Mouse (Mus musculus): ENCODE results near the gene Unc93b1. TPM values are rescaled to one million over a fixed set of nuclear protein-coding genes. Genes with fewer than 3 reads are reported as not detected.

The Unc93b1 gene
- polyA plus RNA-seq, 1 experiment from 2014 or later, result 22.3 TPM

DNA sequence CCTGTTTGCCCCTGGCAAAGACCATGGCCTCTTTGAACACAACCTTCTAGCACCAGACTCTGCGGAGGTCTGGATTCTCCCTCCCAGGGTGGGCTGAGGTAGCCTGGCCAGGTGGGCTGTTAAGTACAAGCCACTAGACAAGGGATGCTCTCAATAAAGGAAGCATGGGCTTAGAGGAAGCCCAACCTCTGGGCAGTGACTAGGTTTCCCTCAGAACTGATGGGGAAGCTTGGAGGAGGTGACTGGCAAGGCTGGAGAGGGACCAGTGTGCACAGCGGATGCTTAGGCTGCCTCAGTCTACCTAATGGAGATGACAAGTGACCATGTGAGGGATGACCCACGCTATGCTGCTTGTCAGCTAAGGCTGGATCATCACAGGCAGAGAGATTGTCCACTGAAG is 57.0 kb downstream of the Unc93b1 start:
- H3K9me3 ChIP-seq, result no peaks in the 10 kb centered on the region
- ATAC-seq (ENCODE audit: borderline replicate concordance, extremely low read depth, low FRiP score, low TSS enrichment), result no peak
- H3K4me1 ChIP-seq, result peaks cover 9% of the 10 kb centered on the region
- 80% methylated on average over 3 of the region's 3 CpGs for WGBS
- H3K36me3 ChIP-seq, result no peaks in the 10 kb centered on the region
- no peak overlapping the region for H3K4me2 ChIP-seq
- no peak overlapping the region for H3K4me3 ChIP-seq
- H3K27ac ChIP-seq, result no peak overlapping the region
- H3K9ac ChIP-seq, result no peak overlapping the region
- H3K27me3 ChIP-seq, result no peaks in the 10 kb centered on the region

DNA sequence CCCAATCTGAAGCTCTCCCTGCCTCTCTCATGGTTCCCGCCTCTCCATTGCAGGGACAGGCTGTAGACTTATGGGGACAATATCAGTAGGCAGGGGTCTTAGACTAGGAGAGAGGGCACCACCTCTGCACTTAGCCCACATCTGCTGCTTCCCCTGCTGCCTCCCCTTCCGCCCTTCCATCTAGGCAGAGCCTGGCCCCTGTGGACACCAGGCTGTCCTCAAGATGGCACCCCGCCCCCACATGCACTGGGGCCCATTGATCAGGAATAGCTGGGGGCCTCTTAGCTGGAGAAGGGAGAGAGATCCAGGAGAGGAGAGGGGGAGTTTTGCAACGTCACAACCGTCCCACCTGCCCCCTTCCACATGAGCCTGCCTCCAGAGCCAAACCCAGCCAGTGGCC is 57.4 kb downstream of the Unc93b1 start, which contains the start of gene Tbx10:
Gene Tbx10 (plus strand): TSS at position 337 of the 400 bp plus-strand sequence.
- ATAC-seq (ENCODE audit: borderline replicate concordance, extremely low read depth, low FRiP score, low TSS enrichment), result no peak
- Histone ChIP-seq H3K4me3 (no peak within 1 kb of the TSS), H3K27ac (no peak within 1 kb of the TSS), H3K9ac (no peak within 1 kb of the TSS), H3K4me1 (peaks cover 7% of the 10 kb centered on the region; the same call in 1 of the 2 replicates), H3K4me2 (no peak within 1 kb of the TSS), H3K9me3 (no peaks in the 10 kb centered on the region), H3K27me3 (no peaks in the 10 kb centered on the region), H3K36me3 (no peaks in the 10 kb centered on the region)
- 46% methylated on average over 5 of the region's 5 CpGs for WGBS

DNA sequence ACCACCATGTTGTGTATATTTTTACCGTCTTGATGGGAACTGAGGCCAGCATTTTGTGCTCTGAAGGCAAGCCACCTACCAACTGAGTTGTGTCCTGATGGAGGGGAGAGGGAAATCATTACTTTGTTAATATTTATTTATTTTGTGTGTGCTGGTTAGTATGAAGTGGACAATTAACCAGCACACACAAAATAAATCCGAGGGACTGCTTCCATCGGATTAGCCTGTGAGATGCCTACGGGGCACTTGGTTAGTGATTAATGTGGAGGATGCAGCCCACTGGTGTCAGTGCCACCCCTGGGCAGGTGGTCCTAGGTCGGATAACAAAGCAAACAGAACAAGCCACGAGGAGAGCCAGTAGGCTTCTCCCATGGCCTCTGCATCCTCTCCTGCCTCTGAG is 59.9 kb downstream of the Unc93b1 start:
- WGBS, result 36% methylated on average over 6 of the region's 6 CpGs
- no peaks in the 10 kb centered on the region for H3K36me3 ChIP-seq
- no peaks in the 10 kb centered on the region for H3K9me3 ChIP-seq
- ATAC-seq (ENCODE audit: borderline replicate concordance, extremely low read depth, low FRiP score, low TSS enrichment), result no peak
- no peaks in the 10 kb centered on the region for H3K27me3 ChIP-seq
- H3K4me3 ChIP-seq, result no peak overlapping the region
- H3K4me1 ChIP-seq, result peaks cover 15% of the 10 kb centered on the region; the same call in 1 of the 2 replicates
- no peak overlapping the region for H3K9ac ChIP-seq
- H3K4me2 ChIP-seq, result no peak overlapping the region
- no peak overlapping the region for H3K27ac ChIP-seq

DNA sequence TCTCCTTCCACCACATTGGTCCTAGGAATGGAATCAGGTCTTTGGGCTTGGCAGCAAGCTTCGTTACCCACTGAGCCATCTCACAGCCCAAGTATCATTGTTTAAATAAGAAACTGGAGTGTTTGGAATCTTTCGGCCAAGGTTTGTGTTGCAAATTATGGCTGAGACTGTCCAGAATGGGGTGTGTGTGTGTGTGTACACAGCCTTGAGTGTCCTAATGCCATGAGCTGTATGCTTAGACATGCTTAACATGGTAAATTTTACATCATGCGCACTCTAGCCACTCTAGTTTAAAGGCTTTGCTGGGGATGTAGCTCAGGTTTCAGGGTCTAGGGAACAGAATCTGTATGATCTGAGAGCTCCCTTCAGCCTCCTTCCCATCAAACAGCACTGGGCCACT is 60.5 kb downstream of the Unc93b1 start:
- no peaks in the 10 kb centered on the region for H3K36me3 ChIP-seq
- H3K4me1 ChIP-seq, result peaks cover 15% of the 10 kb centered on the region; the same call in 1 of the 2 replicates
- no peak overlapping the region for H3K27ac ChIP-seq
- no peak overlapping the region for H3K4me3 ChIP-seq
- no peak overlapping the region for H3K4me2 ChIP-seq
- H3K9ac ChIP-seq, result no peak overlapping the region
- no peaks in the 10 kb centered on the region for H3K27me3 ChIP-seq
- no peaks in the 10 kb centered on the region for H3K9me3 ChIP-seq
- 46% methylated on average over 3 of the region's 3 CpGs for WGBS
- no peak for ATAC-seq (ENCODE audit: borderline replicate concordance, extremely low read depth, low FRiP score, low TSS enrichment)

DNA sequence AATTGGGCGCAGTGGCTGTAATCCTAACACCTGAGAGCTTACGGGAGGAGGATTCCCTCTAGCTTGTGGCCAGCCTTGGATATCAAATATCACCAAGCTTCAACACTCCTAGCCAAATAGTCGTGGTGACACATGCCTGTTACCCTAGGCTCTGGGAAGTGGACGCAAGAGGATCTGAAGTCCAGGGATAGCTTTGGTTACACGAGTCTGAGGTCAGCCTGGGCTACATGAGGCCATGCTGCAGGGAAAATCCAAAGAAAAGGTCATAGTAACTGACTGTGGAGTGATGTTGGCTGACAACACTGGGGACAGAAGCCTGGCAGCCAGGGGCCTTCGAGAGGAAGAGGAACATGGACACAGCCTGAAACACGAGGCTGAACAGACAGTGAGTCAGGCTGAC is 61.1 kb downstream of the Unc93b1 start:
- H3K9me3 ChIP-seq, result no peaks in the 10 kb centered on the region
- peaks cover 19% of the 10 kb centered on the region for H3K4me1 ChIP-seq
- H3K4me3 ChIP-seq, result no peak overlapping the region
- no peak overlapping the region for H3K27ac ChIP-seq
- WGBS, result 49% methylated on average over 7 of the region's 7 CpGs
- no peaks in the 10 kb centered on the region for H3K36me3 ChIP-seq
- no peak for ATAC-seq (ENCODE audit: borderline replicate concordance, extremely low read depth, low FRiP score, low TSS enrichment)
- H3K4me2 ChIP-seq, result no peak overlapping the region
- H3K9ac ChIP-seq, result no peak overlapping the region
- H3K27me3 ChIP-seq, result no peaks in the 10 kb centered on the region

DNA sequence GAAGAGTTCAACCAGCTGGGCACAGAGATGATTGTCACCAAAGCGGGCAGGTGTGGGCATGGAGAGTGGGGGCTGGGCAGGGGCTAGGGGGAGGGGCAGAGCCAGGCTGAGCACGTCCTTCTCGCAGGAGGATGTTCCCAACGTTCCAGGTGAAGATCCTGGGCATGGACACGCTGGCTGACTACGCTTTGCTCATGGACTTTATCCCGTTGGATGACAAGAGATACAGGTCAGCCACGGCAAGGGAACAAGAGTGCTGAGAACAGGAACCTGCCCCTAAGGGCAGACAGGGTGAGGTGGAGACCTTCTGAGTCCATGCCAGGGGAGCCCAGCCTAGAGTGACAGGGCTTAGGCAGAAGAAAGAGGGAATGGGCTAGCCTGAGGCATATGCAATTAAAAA is 61.8 kb downstream of the Unc93b1 start:
- WGBS, result 80% methylated on average over 8 of the region's 8 CpGs
- Histone ChIP-seq H3K27me3 (no peaks in the 10 kb centered on the region), H3K4me1 (peaks cover 23% of the 10 kb centered on the region), H3K4me2 (no peak overlapping the region), H3K27ac (no peak overlapping the region), H3K4me3 (no peak overlapping the region), H3K9ac (no peak overlapping the region), H3K36me3 (no peaks in the 10 kb centered on the region), H3K9me3 (no peaks in the 10 kb centered on the region)
- no peak for ATAC-seq (ENCODE audit: borderline replicate concordance, extremely low read depth, low FRiP score, low TSS enrichment)

DNA sequence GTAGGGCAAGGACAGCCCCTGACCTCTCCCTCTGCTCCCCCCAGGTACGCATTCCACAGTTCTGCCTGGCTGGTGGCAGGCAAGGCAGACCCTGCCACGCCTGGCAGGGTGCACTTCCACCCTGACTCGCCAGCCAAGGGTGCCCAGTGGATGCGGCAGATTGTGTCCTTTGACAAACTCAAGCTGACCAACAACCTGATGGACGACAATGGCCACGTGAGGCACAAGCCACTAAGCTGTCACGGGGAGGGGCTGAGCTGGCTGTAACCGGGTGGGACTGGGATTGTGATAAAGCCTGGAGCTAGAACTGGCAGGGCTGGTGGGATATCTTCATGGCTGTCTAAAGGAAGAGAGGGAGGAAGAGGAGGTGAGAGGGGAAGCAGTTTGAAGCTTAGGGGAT is 62.2 kb downstream of the Unc93b1 start:
- Histone ChIP-seq H3K27ac (no peak overlapping the region), H3K4me1 (peaks cover 23% of the 10 kb centered on the region), H3K4me3 (no peak overlapping the region), H3K9ac (no peak overlapping the region), H3K4me2 (no peak overlapping the region), H3K27me3 (no peaks in the 10 kb centered on the region), H3K36me3 (no peaks in the 10 kb centered on the region), H3K9me3 (no peaks in the 10 kb centered on the region)
- WGBS, result 42% methylated on average over 8 of the region's 8 CpGs
- ATAC-seq (ENCODE audit: borderline replicate concordance, extremely low read depth, low FRiP score, low TSS enrichment), result no peak

DNA sequence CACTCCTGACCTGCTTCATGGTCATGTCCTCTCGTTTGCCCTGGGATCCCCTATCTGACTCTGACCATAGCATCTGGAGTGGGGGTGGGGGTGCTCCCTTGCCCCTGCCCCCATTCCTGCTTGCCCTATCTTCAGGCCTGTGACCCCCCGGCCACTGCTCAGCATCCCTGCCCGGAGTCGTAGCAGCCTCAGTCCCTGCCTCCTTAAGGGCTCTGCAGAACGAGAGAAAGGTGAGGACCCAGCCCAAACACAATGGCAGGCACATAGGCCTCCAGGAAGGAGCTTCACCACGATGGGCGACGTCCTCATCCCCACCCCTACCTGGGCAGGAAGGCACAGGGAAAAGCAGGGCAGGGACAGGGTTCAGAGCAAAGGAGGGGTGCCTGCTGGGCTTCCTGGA is 63.3 kb downstream of the Unc93b1 start:
- WGBS, result 56% methylated on average over 8 of the region's 8 CpGs
- no peak overlapping the region for H3K27ac ChIP-seq
- H3K4me2 ChIP-seq, result no peak overlapping the region
- no peak overlapping the region for H3K4me3 ChIP-seq
- H3K9ac ChIP-seq, result no peak overlapping the region
- H3K36me3 ChIP-seq, result no peaks in the 10 kb centered on the region
- no peaks in the 10 kb centered on the region for H3K9me3 ChIP-seq
- H3K4me1 ChIP-seq, result peaks cover 23% of the 10 kb centered on the region
- no peaks in the 10 kb centered on the region for H3K27me3 ChIP-seq
- no peak for ATAC-seq (ENCODE audit: borderline replicate concordance, extremely low read depth, low FRiP score, low TSS enrichment)

Other genes starting within 250 kb of the Unc93b1 start
- gene Lrp5, start 248.6 kb upstream of the Unc93b1 start, polyA plus RNA-seq (2015; fragmentation: Nextera tagmentation; extraction: Ambion mirVana), result 7.7 TPM in 2 replicates
- 31.9 and 32.2 TPM in 2 replicates for gene 1810055G02Rik, start 226.9 kb upstream of the Unc93b1 start, polyA plus RNA-seq (2015; fragmentation: Nextera tagmentation; extraction: Ambion mirVana)
- gene Kmt5b, start 167.8 kb upstream of the Unc93b1 start, polyA plus RNA-seq (2015; fragmentation: Nextera tagmentation; extraction: Ambion mirVana), result 25.9 and 31.8 TPM in 2 replicates
- gene Chka, start 83.4 kb upstream of the Unc93b1 start, polyA plus RNA-seq (2015; fragmentation: Nextera tagmentation; extraction: Ambion mirVana), result 55.8 and 68.1 TPM in 2 replicates
- gene Tcirg1, start 28.1 kb upstream of the Unc93b1 start, polyA plus RNA-seq (2015; fragmentation: Nextera tagmentation; extraction: Ambion mirVana), result 46.6 and 53.1 TPM in 2 replicates
- 303 and 306 TPM in 2 replicates for gene Ndufs8, start 22.4 kb upstream of the Unc93b1 start, polyA plus RNA-seq (2015; fragmentation: Nextera tagmentation; extraction: Ambion mirVana)
- 3.5 and 4.6 TPM in 2 replicates for gene Aldh3b1, start 5.4 kb upstream of the Unc93b1 start, polyA plus RNA-seq (2015; fragmentation: Nextera tagmentation; extraction: Ambion mirVana)
- 0.11 and 0.13 TPM in 2 replicates for gene Aldh3b3, start 23.5 kb downstream of the Unc93b1 start, polyA plus RNA-seq (2015; fragmentation: Nextera tagmentation; extraction: Ambion mirVana)
- gene Aldh3b2, start 37.1 kb downstream of the Unc93b1 start, polyA plus RNA-seq (2015; fragmentation: Nextera tagmentation; extraction: Ambion mirVana), result 1.3 and 1.5 TPM in 2 replicates
- gene Acy3, start 51.4 kb downstream of the Unc93b1 start, polyA plus RNA-seq (2015; fragmentation: Nextera tagmentation; extraction: Ambion mirVana), result 11.1 and 12.5 TPM in 2 replicates
- gene Tbx10, start 57.6 kb downstream of the Unc93b1 start, polyA plus RNA-seq (2015; fragmentation: Nextera tagmentation; extraction: Ambion mirVana), result not detected in 2 replicates
- gene Nudt8, start 65.4 kb downstream of the Unc93b1 start, polyA plus RNA-seq (2015; fragmentation: Nextera tagmentation; extraction: Ambion mirVana), result 25.9 and 28.0 TPM in 2 replicates
- gene Gm49405, start 65.4 kb downstream of the Unc93b1 start, polyA plus RNA-seq (2015; fragmentation: Nextera tagmentation; extraction: Ambion mirVana), result 2.3 and 2.4 TPM in 2 replicates
- gene Doc2g, start 68.1 kb downstream of the Unc93b1 start, polyA plus RNA-seq (2015; fragmentation: Nextera tagmentation; extraction: Ambion mirVana), result 3.6 and 4.9 TPM in 2 replicates
- 191 and 199 TPM in 2 replicates for gene Ndufv1, start 77.6 kb downstream of the Unc93b1 start, polyA plus RNA-seq (2015; fragmentation: Nextera tagmentation; extraction: Ambion mirVana)
- gene Gstp1, start 102.8 kb downstream of the Unc93b1 start, polyA plus RNA-seq (2015; fragmentation: Nextera tagmentation; extraction: Ambion mirVana), result 470 and 486 TPM in 2 replicates
- gene Gstp2, start 110.8 kb downstream of the Unc93b1 start, polyA plus RNA-seq (2015; fragmentation: Nextera tagmentation; extraction: Ambion mirVana), result 3.9 and 5.2 TPM in 2 replicates
- 0.22 and 0.83 TPM in 2 replicates for gene Gstp3, start 124.4 kb downstream of the Unc93b1 start, polyA plus RNA-seq (2015; fragmentation: Nextera tagmentation; extraction: Ambion mirVana)
- gene Cabp2, start 146.4 kb downstream of the Unc93b1 start, polyA plus RNA-seq (2015; fragmentation: Nextera tagmentation; extraction: Ambion mirVana), result not detected in 2 replicates
- gene Cdk2ap2, start 162.0 kb downstream of the Unc93b1 start, polyA plus RNA-seq (2015; fragmentation: Nextera tagmentation; extraction: Ambion mirVana), result 100 and 103 TPM in 2 replicates
- gene Pitpnm1, start 164.8 kb downstream of the Unc93b1 start, polyA plus RNA-seq (2015; fragmentation: Nextera tagmentation; extraction: Ambion mirVana), result 12.5 and 13.8 TPM in 2 replicates
- gene Aip, start 190.7 kb downstream of the Unc93b1 start, polyA plus RNA-seq (2015; fragmentation: Nextera tagmentation; extraction: Ambion mirVana), result 104 and 106 TPM in 2 replicates
- gene Gpr152, start 204.6 kb downstream of the Unc93b1 start, polyA plus RNA-seq (2015; fragmentation: Nextera tagmentation; extraction: Ambion mirVana), result not detected in 2 replicates
- 0.11 TPM in 1 of 2 replicates, not detected in the other for gene Cabp4, start 208.8 kb downstream of the Unc93b1 start, polyA plus RNA-seq (2015; fragmentation: Nextera tagmentation; extraction: Ambion mirVana)
- gene Coro1b, start 213.4 kb downstream of the Unc93b1 start, polyA plus RNA-seq (2015; fragmentation: Nextera tagmentation; extraction: Ambion mirVana), result 157 and 168 TPM in 2 replicates
- 3.4 and 13.5 TPM in 2 replicates for gene Ptprcap, start 218.4 kb downstream of the Unc93b1 start, polyA plus RNA-seq (2015; fragmentation: Nextera tagmentation; extraction: Ambion mirVana)
- 45.0 and 49.4 TPM in 2 replicates for gene Rps6kb2, start 228.2 kb downstream of the Unc93b1 start, polyA plus RNA-seq (2015; fragmentation: Nextera tagmentation; extraction: Ambion mirVana)
- 2.4 and 2.8 TPM in 2 replicates for gene Carns1, start 240.3 kb downstream of the Unc93b1 start, polyA plus RNA-seq (2015; fragmentation: Nextera tagmentation; extraction: Ambion mirVana)